Mouse (Mus musculus): ENCODE results near the gene Tmtc2.

The Tmtc2 gene

GRCm38 (mm10) chr10:105518144-105518543 is 56.1 kb downstream of the Tmtc2 start:
- TF ChIP-seq POU5F1 (IDR thresholded peaks at IDR 0.05; ENCODE audit: borderline replicate concordance, low read length) (no peak), NANOG (IDR thresholded peaks at IDR 0.05; ENCODE audit: borderline replicate concordance, low read length) (no peak), CTCF (conservative IDR thresholded peaks at IDR 0.05; ENCODE audit: low read length) (no peak)
- Histone ChIP-seq H3K36me3 (ENCODE audit: insufficient read depth, low read length) (no peaks in the 10 kb centered on the region), H3K27me3 (ENCODE audit: insufficient read depth, low read length) (no peaks in the 10 kb centered on the region), H3K4me1 (replicated peaks; ENCODE audit: low read depth, low read length) (peaks cover 12% of the 10 kb centered on the region), H3K4me3 (replicated peaks; ENCODE audit: low read length) (no peak overlapping the region), H3K9me3 (ENCODE audit: low read length) (no peaks in the 10 kb centered on the region)

DNA sequence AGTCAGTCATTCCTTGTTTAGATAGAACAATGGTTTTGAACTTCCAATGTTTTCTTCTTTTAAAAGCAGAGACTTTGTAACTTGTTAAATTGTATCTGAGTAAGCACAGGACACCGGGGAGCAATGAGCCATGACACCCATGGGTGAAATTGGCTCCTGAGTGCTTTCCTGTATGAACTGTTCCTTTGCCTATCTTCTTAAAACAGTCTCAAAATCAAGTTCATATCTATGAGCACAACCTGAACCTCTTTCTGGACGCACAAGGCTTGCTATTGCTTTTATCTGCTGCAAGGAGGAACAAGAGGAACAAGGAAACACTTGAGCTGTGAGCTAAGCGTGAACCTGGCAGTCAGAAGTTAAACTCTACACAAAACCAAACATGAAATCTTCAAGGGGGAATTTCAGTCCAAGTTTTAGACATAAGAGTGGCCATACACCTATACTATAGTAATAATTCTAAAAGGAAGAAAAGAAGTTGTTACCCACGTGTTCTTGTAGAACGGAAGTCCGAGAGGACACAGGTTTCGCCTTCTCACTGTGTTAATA is 60.4 kb downstream of the Tmtc2 start:
- H3K4me1 ChIP-seq (replicated peaks; ENCODE audit: low read depth, low read length), result peaks cover 19% of the 10 kb centered on the region
- no peaks in the 10 kb centered on the region for H3K36me3 ChIP-seq (ENCODE audit: insufficient read depth, low read length)
- no peak overlapping the region for H3K4me3 ChIP-seq (replicated peaks; ENCODE audit: low read length)
- H3K27me3 ChIP-seq (ENCODE audit: insufficient read depth, low read length), result no peaks in the 10 kb centered on the region
- H3K9me3 ChIP-seq (ENCODE audit: low read length), result no peaks in the 10 kb centered on the region
- TF ChIP-seq NANOG (IDR thresholded peaks at IDR 0.05; ENCODE audit: borderline replicate concordance, low read length) (no peak), POU5F1 (IDR thresholded peaks at IDR 0.05; ENCODE audit: borderline replicate concordance, low read length) (no peak)

GRCm38 (mm10) chr10:105509896-105510272 is 64.4 kb downstream of the Tmtc2 start:
- no peaks in the 10 kb centered on the region for H3K9me3 ChIP-seq (ENCODE audit: low read length)
- H3K27me3 ChIP-seq (ENCODE audit: insufficient read depth, low read length), result no peaks in the 10 kb centered on the region
- H3K36me3 ChIP-seq (ENCODE audit: insufficient read depth, low read length), result no peaks in the 10 kb centered on the region
- no peak overlapping the region for H3K4me3 ChIP-seq (replicated peaks; ENCODE audit: low read length)
- TF ChIP-seq CTCF (conservative IDR thresholded peaks at IDR 0.05; ENCODE audit: low read length) (no peak), POU5F1 (IDR thresholded peaks at IDR 0.05; ENCODE audit: borderline replicate concordance, low read length) (no peak), NANOG (IDR thresholded peaks at IDR 0.05; ENCODE audit: borderline replicate concordance, low read length) (no peak)
- H3K4me1 ChIP-seq (replicated peaks; ENCODE audit: low read depth, low read length), result peaks cover 33% of the 10 kb centered on the region

GRCm38 (mm10) chr10:105509146-105509895 is 64.9 kb downstream of the Tmtc2 start:
- TF ChIP-seq NANOG (IDR thresholded peaks at IDR 0.05; ENCODE audit: borderline replicate concordance, low read length) (peak; percentile 72; the same call in 1 of the 2 replicates), CTCF (conservative IDR thresholded peaks at IDR 0.05; ENCODE audit: low read length) (no peak), POU5F1 (IDR thresholded peaks at IDR 0.05; ENCODE audit: borderline replicate concordance, low read length) (no peak)
- Histone ChIP-seq H3K9me3 (ENCODE audit: low read length) (no peaks in the 10 kb centered on the region), H3K4me1 (replicated peaks; ENCODE audit: low read depth, low read length) (peaks cover 33% of the 10 kb centered on the region), H3K27me3 (ENCODE audit: insufficient read depth, low read length) (no peaks in the 10 kb centered on the region), H3K4me3 (replicated peaks; ENCODE audit: low read length) (no peak overlapping the region), H3K36me3 (ENCODE audit: insufficient read depth, low read length) (no peaks in the 10 kb centered on the region)

DNA sequence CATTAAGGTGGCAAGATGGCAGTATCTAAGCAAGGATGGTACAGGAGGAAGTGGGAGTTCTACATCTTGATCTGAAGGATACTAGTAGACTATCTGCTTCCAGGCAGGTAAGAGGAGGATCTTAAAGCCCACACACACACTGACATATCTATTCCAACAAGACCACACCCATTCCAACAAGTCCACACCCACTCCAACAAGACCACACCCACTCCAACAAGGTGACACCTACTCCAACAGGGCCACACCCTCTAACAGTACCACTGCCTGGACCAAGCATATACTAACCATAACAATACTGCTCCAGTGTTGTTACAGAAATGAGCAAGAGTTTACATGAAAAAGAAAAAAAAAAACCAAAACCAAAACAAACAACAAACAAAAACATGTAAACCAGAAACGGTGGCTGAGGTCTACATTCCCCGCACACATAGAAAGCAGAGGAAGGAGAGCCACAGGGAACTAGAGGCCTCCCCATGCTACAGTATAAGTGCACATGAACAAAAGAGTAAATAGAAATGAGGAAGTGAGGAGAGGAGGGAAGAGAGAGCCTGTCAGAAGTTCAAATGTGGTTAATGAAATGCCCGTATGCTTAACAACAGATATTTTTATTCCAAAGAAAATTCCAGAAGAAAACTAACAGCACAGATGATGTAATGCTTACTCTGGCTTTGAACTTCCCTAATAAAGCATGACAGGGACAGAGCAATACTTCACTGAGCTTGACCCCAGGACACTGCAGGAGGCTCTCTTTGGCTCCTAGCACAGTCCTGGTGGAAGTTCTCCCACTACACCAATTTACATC is 66.1 kb downstream of the Tmtc2 start:
- H3K36me3 ChIP-seq (ENCODE audit: insufficient read depth, low read length), result no peaks in the 10 kb centered on the region
- no peaks in the 10 kb centered on the region for H3K27me3 ChIP-seq (ENCODE audit: insufficient read depth, low read length)
- H3K4me1 ChIP-seq (replicated peaks; ENCODE audit: low read depth, low read length), result peaks cover 33% of the 10 kb centered on the region
- no peak overlapping the region for H3K4me3 ChIP-seq (replicated peaks; ENCODE audit: low read length)
- no peak for TF ChIP-seq POU5F1 (IDR thresholded peaks at IDR 0.05; ENCODE audit: borderline replicate concordance, low read length)
- H3K9me3 ChIP-seq (ENCODE audit: low read length), result no peaks in the 10 kb centered on the region

- no peaks in the 10 kb centered on the region for H3K9me3 ChIP-seq (ENCODE audit: low read length)
- H3K36me3 ChIP-seq (ENCODE audit: insufficient read depth, low read length), result no peaks in the 10 kb centered on the region
- TF ChIP-seq POU5F1 (IDR thresholded peaks at IDR 0.05; ENCODE audit: borderline replicate concordance, low read length) (no peak), CTCF (conservative IDR thresholded peaks at IDR 0.05; ENCODE audit: low read length) (no peak), NANOG (IDR thresholded peaks at IDR 0.05; ENCODE audit: borderline replicate concordance, low read length) (no peak)
- H3K4me1 ChIP-seq (replicated peaks; ENCODE audit: low read depth, low read length), result peaks cover 33% of the 10 kb centered on the region
- H3K4me3 ChIP-seq (replicated peaks; ENCODE audit: low read length), result no peak overlapping the region
- no peaks in the 10 kb centered on the region for H3K27me3 ChIP-seq (ENCODE audit: insufficient read depth, low read length)
Measured at GRCm38 (mm10) chr10:105506046-105506445, 68.2 kb downstream of the Tmtc2 start.

DNA sequence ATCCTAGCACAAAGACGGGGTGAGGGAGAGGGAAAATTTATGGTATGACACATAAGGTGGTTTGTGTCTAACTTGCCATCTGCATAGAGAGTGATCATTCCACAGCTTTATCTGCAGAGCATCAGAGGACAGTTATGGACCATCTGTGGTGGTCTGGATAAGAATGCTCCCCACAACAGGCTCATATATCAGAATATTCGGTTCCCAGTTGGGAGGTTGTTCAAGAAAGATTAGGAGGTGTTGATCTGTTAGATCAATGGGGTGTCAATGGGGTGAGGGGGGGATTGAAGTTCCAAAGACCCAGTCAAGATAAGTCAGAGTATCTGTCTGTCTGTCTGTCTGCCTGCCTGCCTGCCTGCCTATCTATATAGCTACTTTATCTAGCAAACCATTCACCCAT is 69.8 kb downstream of the Tmtc2 start:
- Histone ChIP-seq H3K4me3 (replicated peaks; ENCODE audit: low read length) (no peak overlapping the region), H3K36me3 (ENCODE audit: insufficient read depth, low read length) (no peaks in the 10 kb centered on the region), H3K27me3 (ENCODE audit: insufficient read depth, low read length) (no peaks in the 10 kb centered on the region), H3K9me3 (ENCODE audit: low read length) (no peaks in the 10 kb centered on the region), H3K4me1 (replicated peaks; ENCODE audit: low read depth, low read length) (peaks cover 22% of the 10 kb centered on the region)
- TF ChIP-seq NANOG (IDR thresholded peaks at IDR 0.05; ENCODE audit: borderline replicate concordance, low read length) (no peak), CTCF (conservative IDR thresholded peaks at IDR 0.05; ENCODE audit: low read length) (no peak), POU5F1 (IDR thresholded peaks at IDR 0.05; ENCODE audit: borderline replicate concordance, low read length) (no peak)

- TF ChIP-seq CTCF (conservative IDR thresholded peaks at IDR 0.05; ENCODE audit: low read length) (no peak), POU5F1 (IDR thresholded peaks at IDR 0.05; ENCODE audit: borderline replicate concordance, low read length) (no peak), NANOG (IDR thresholded peaks at IDR 0.05; ENCODE audit: borderline replicate concordance, low read length) (no peak)
- no peaks in the 10 kb centered on the region for H3K9me3 ChIP-seq (ENCODE audit: low read length)
- no peaks in the 10 kb centered on the region for H3K27me3 ChIP-seq (ENCODE audit: insufficient read depth, low read length)
- H3K36me3 ChIP-seq (ENCODE audit: insufficient read depth, low read length), result no peaks in the 10 kb centered on the region
- H3K4me3 ChIP-seq (replicated peaks; ENCODE audit: low read length), result no peak overlapping the region
- H3K4me1 ChIP-seq (replicated peaks; ENCODE audit: low read depth, low read length), result peaks cover 6% of the 10 kb centered on the region; the same call in 1 of the 2 replicates
Measured at GRCm38 (mm10) chr10:105501736-105502135, 72.5 kb downstream of the Tmtc2 start.
